ENCODE assay signal across 16 mouse cellular contexts in genomic region chr1:93159566-93160500, GRCm38 (mm10). TPM values are rescaled to one million over a fixed set of nuclear protein-coding genes. Genes with fewer than 3 reads are reported as not detected.
DNase-seq lines count a peak whose midpoint lies in the region; ATAC-seq lines count a peak whose summit lies in the region.
"Had no signal": no experiment of that assay in that cellular context is flagged by ENCODE, and none has a peak within 500 bp of the region (broad histone marks: within the 10 kb centered on the region; RNA-seq: fewer than 3 reads in every experiment).

No protein-coding gene starts in this region.

- DNase-seq in midbrain, embryonic 11.5 days (ENCODE audit: low spot score, missing footprints) = peak; percentile 72
- no peak for DNase-seq in midbrain, embryonic 14.5 days
- DNase-seq in lung, adult 18-20 months = peak; percentile 86 to 92
- DNase-seq in layer of hippocampus, postnatal 25 days (ENCODE audit: extremely low spot score in 1 of 2, low spot score in 1 of 2) = no peak
- no peak for DNase-seq in retina, embryonic 14.5 days (ENCODE audit: low spot score)
- no peak for DNase-seq in T-cell, adult 2 months (ENCODE audit: low spot score)
- DNase-seq: right cerebral cortex, postnatal 14 days; thymus, adult 2 months had no signal

- no peak for ATAC-seq in midbrain, embryonic 11.5 days (ENCODE audit: low FRiP score)
- ATAC-seq in midbrain, embryonic 14.5 days (ENCODE audit: low FRiP score, low TSS enrichment) = no peak
- ATAC-seq in embryonic facial prominence, embryonic 15.5 days (ENCODE audit: insufficient number of reproducible peaks, low FRiP score, low TSS enrichment, low read depth) = no peak; the same call in none of the 2 replicates
- ATAC-seq in stomach, embryonic 16.5 days (ENCODE audit: insufficient read depth, low FRiP score) = peak; percentile 46; the same call in 1 of the 2 replicates
- ATAC-seq: activated CD4-positive, CD25-positive, alpha-beta regulatory T cell, adult 4 months; inflammation-experienced regulatory T-cells, adult 6 months had no signal

- no peak overlapping the region for H3K27ac ChIP-seq in midbrain, embryonic 11.5 days (ENCODE audit: low read depth, low read length)
- H3K27ac ChIP-seq in midbrain, embryonic 14.5 days (replicated peaks; ENCODE audit: low read depth, low read length) = no peak overlapping the region
- H3K27ac ChIP-seq in embryonic facial prominence, embryonic 15.5 days (replicated peaks) = peak overlapping the region; percentile 56
- peak overlapping the region; percentile 88 for H3K27ac ChIP-seq in stomach, embryonic 16.5 days (ENCODE audit: low read length)
- H3K27ac ChIP-seq: heart, embryonic 15.5 days; neural tube, embryonic 12.5 days had no signal

- H3K9ac ChIP-seq in midbrain, embryonic 11.5 days (ENCODE audit: low read length) = no peak overlapping the region
- no peak overlapping the region for H3K9ac ChIP-seq in midbrain, embryonic 14.5 days (replicated peaks; ENCODE audit: low read length)
- H3K9ac ChIP-seq in embryonic facial prominence, embryonic 15.5 days = no peak overlapping the region
- H3K9ac ChIP-seq in stomach, embryonic 16.5 days (ENCODE audit: low read length) = peak overlapping the region; percentile 54
- H3K9ac ChIP-seq: heart, embryonic 15.5 days; neural tube, embryonic 12.5 days had no signal

- no peaks in the 10 kb centered on the region for H3K9me3 ChIP-seq in midbrain, embryonic 11.5 days (ENCODE audit: control insufficient read depth, low read length)
- H3K9me3 ChIP-seq in midbrain, embryonic 14.5 days (ENCODE audit: control insufficient read depth, low read length) = no peaks in the 10 kb centered on the region
- H3K9me3 ChIP-seq in embryonic facial prominence, embryonic 15.5 days (replicated peaks) = no peaks in the 10 kb centered on the region
- no peaks in the 10 kb centered on the region for H3K9me3 ChIP-seq in stomach, embryonic 16.5 days (replicated peaks; ENCODE audit: control insufficient read depth, low read length)
- H3K9me3 ChIP-seq: heart, embryonic 15.5 days; neural tube, embryonic 12.5 days had no signal

- WGBS in midbrain, embryonic 11.5 days = 86% methylated on average over 21 of the region's 21 CpGs
- 89% methylated on average over 21 of the region's 21 CpGs for WGBS in midbrain, embryonic 14.5 days
- 69% methylated on average over 21 of the region's 21 CpGs for WGBS in embryonic facial prominence, embryonic 15.5 days
- 68% methylated on average over 21 of the region's 21 CpGs for WGBS in stomach, embryonic 16.5 days

- no peak overlapping the region for H3K4me2 ChIP-seq in midbrain, embryonic 11.5 days
- H3K4me2 ChIP-seq in midbrain, embryonic 14.5 days (ENCODE audit: low read length) = no peak overlapping the region
- no peak overlapping the region for H3K4me2 ChIP-seq in embryonic facial prominence, embryonic 15.5 days (replicated peaks)
- peak overlapping the region; percentile 37 for H3K4me2 ChIP-seq in stomach, embryonic 16.5 days (ENCODE audit: low read depth, low read length)
- H3K4me2 ChIP-seq: heart, embryonic 15.5 days; neural tube, embryonic 12.5 days had no signal

- H3K4me1 ChIP-seq in midbrain, embryonic 11.5 days (ENCODE audit: control insufficient read depth, insufficient read depth, low read length) = no peaks in the 10 kb centered on the region
- no peaks in the 10 kb centered on the region for H3K4me1 ChIP-seq in midbrain, embryonic 14.5 days (ENCODE audit: control insufficient read depth, insufficient read depth, low read length)
- peaks cover 21% of the 10 kb centered on the region; the same call in 1 of the 2 replicates for H3K4me1 ChIP-seq in embryonic facial prominence, embryonic 15.5 days
- no peaks in the 10 kb centered on the region; the same call in 1 of the 2 replicates for H3K4me1 ChIP-seq in stomach, embryonic 16.5 days (ENCODE audit: control insufficient read depth, insufficient read depth, low read length)
- H3K4me1 ChIP-seq: heart, embryonic 15.5 days; neural tube, embryonic 12.5 days had no signal

- H3K36me3 ChIP-seq in midbrain, embryonic 11.5 days (ENCODE audit: control insufficient read depth, insufficient read depth, low read length) = no peaks in the 10 kb centered on the region
- no peaks in the 10 kb centered on the region for H3K36me3 ChIP-seq in midbrain, embryonic 14.5 days (ENCODE audit: control insufficient read depth, insufficient read depth, low read length)
- H3K36me3 ChIP-seq in embryonic facial prominence, embryonic 15.5 days = no peaks in the 10 kb centered on the region
- H3K36me3 ChIP-seq in stomach, embryonic 16.5 days (ENCODE audit: control insufficient read depth, insufficient read depth, low read length) = no peaks in the 10 kb centered on the region
- H3K36me3 ChIP-seq: heart, embryonic 15.5 days; neural tube, embryonic 12.5 days had no signal

- H3K4me3 ChIP-seq in midbrain, embryonic 11.5 days (ENCODE audit: low read depth, low read length) = no peak overlapping the region
- H3K4me3 ChIP-seq in midbrain, embryonic 14.5 days (replicated peaks; ENCODE audit: low read depth, low read length) = no peak overlapping the region
- 0 out of 2 replicates have a peak overlapping the region, but pooled peaks have one; percentile 2 for H3K4me3 ChIP-seq in embryonic facial prominence, embryonic 15.5 days (replicated peaks)
- H3K4me3 ChIP-seq in stomach, embryonic 16.5 days (replicated peaks; ENCODE audit: low read length) = peak overlapping the region; percentile 30
- H3K4me3 ChIP-seq: heart, embryonic 15.5 days; neural tube, embryonic 12.5 days had no signal

- H3K27me3 ChIP-seq in midbrain, embryonic 11.5 days (ENCODE audit: control insufficient read depth, insufficient read depth, low read length) = no peaks in the 10 kb centered on the region
- no peaks in the 10 kb centered on the region for H3K27me3 ChIP-seq in midbrain, embryonic 14.5 days (ENCODE audit: control insufficient read depth, insufficient read depth, low read length)
- H3K27me3 ChIP-seq in embryonic facial prominence, embryonic 15.5 days = no peaks in the 10 kb centered on the region
- H3K27me3 ChIP-seq in stomach, embryonic 16.5 days (ENCODE audit: control insufficient read depth, insufficient read depth, low read length) = no peaks in the 10 kb centered on the region
- H3K27me3 ChIP-seq: neural tube, embryonic 12.5 days had no signal

RNA-seq across cellular contexts. Expression of gene 2310007B03Rik, which starts 0.9 kb away (rescaled TPM):
- polyA plus RNA-seq in midbrain, embryonic 11.5 days (2014; fragmentation: Nextera tagmentation; extraction: Ambion mirVana) = 0.22 and 0.34 TPM in 2 replicates
- polyA plus RNA-seq in midbrain, embryonic 14.5 days (2014; fragmentation: Nextera tagmentation; extraction: Ambion mirVana) = not detected in 2 replicates
- 18.3 and 21.8 TPM in 2 replicates for polyA plus RNA-seq in embryonic facial prominence, embryonic 15.5 days (2015; fragmentation: Nextera tagmentation; extraction: Ambion mirVana)
- polyA plus RNA-seq in stomach, embryonic 16.5 days (2015; fragmentation: Nextera tagmentation; extraction: Ambion mirVana) = 17.7 and 32.8 TPM in 2 replicates
- total RNA-seq in layer of hippocampus, postnatal 25 days (2021) = not detected
- total RNA-seq: megakaryocyte-erythroid progenitor cell, adult 5-6 weeks had no signal
- polyA plus RNA-seq: activated CD4-positive, CD25-positive, alpha-beta regulatory T cell, adult 4 months; inflammation-experienced regulatory T-cells, adult 6 months had no signal

RNA-seq across cellular contexts. Expression of gene Crocc2, which starts 8.7 kb away (rescaled TPM):
- polyA plus RNA-seq in midbrain, embryonic 11.5 days (2014; fragmentation: Nextera tagmentation; extraction: Ambion mirVana) = 0.11 TPM in 2 replicates
- 0.05 and 0.09 TPM in 2 replicates for polyA plus RNA-seq in midbrain, embryonic 14.5 days (2014; fragmentation: Nextera tagmentation; extraction: Ambion mirVana)
- polyA plus RNA-seq in embryonic facial prominence, embryonic 15.5 days (2015; fragmentation: Nextera tagmentation; extraction: Ambion mirVana) = 2.8 and 5.8 TPM in 2 replicates
- polyA plus RNA-seq in stomach, embryonic 16.5 days (2015; fragmentation: Nextera tagmentation; extraction: Ambion mirVana) = 0.18 and 0.24 TPM in 2 replicates
- total RNA-seq in layer of hippocampus, postnatal 25 days (2021) = under 1 TPM; 0.17 to 0.35 TPM
- total RNA-seq: megakaryocyte-erythroid progenitor cell, adult 5-6 weeks had no signal
- polyA plus RNA-seq: activated CD4-positive, CD25-positive, alpha-beta regulatory T cell, adult 4 months; inflammation-experienced regulatory T-cells, adult 6 months had no signal

RNA-seq across cellular contexts. Expression of gene Agxt, which starts 24.8 kb away (rescaled TPM):
- not detected in 2 replicates for polyA plus RNA-seq in midbrain, embryonic 11.5 days (2014; fragmentation: Nextera tagmentation; extraction: Ambion mirVana)
- not detected in 2 replicates for polyA plus RNA-seq in midbrain, embryonic 14.5 days (2014; fragmentation: Nextera tagmentation; extraction: Ambion mirVana)
- polyA plus RNA-seq in embryonic facial prominence, embryonic 15.5 days (2015; fragmentation: Nextera tagmentation; extraction: Ambion mirVana) = 0.11 TPM in 1 of 2 replicates, not detected in the other
- polyA plus RNA-seq in stomach, embryonic 16.5 days (2015; fragmentation: Nextera tagmentation; extraction: Ambion mirVana) = 0.47 and 0.53 TPM in 2 replicates
- not detected for total RNA-seq in layer of hippocampus, postnatal 25 days (2021)
- total RNA-seq: megakaryocyte-erythroid progenitor cell, adult 5-6 weeks had no signal
- polyA plus RNA-seq: activated CD4-positive, CD25-positive, alpha-beta regulatory T cell, adult 4 months; heart, embryonic 15.5 days; inflammation-experienced regulatory T-cells, adult 6 months; limb, embryonic 11.5 days; neural tube, embryonic 12.5 days had no signal

RNA-seq across cellular contexts. Expression of gene Kif1a, which starts 58.1 kb away (rescaled TPM):
- polyA plus RNA-seq in midbrain, embryonic 11.5 days (2014; fragmentation: Nextera tagmentation; extraction: Ambion mirVana) = 51.0 and 59.6 TPM in 2 replicates
- polyA plus RNA-seq in midbrain, embryonic 14.5 days (2014; fragmentation: Nextera tagmentation; extraction: Ambion mirVana) = 228 and 350 TPM in 2 replicates
- 26.8 and 32.7 TPM in 2 replicates for polyA plus RNA-seq in embryonic facial prominence, embryonic 15.5 days (2015; fragmentation: Nextera tagmentation; extraction: Ambion mirVana)
- 10.6 and 16.5 TPM in 2 replicates for polyA plus RNA-seq in stomach, embryonic 16.5 days (2015; fragmentation: Nextera tagmentation; extraction: Ambion mirVana)
- total RNA-seq in layer of hippocampus, postnatal 25 days (2021) = 100 to 1,000 TPM; 592 to 639 TPM
- total RNA-seq: megakaryocyte-erythroid progenitor cell, adult 5-6 weeks had no signal
- polyA plus RNA-seq: activated CD4-positive, CD25-positive, alpha-beta regulatory T cell, adult 4 months; inflammation-experienced regulatory T-cells, adult 6 months had no signal

Comparison
In these comparisons a context has a peak if more than half of its experiments do, and no peak if none do; other contexts are left out.
1. DNase-seq: peak in midbrain, embryonic 11.5 days (single experiment) and lung, adult 18-20 months (2 of 2); none in midbrain, embryonic 14.5 days (single experiment), layer of hippocampus, postnatal 25 days (0 of 2), retina, embryonic 14.5 days (single experiment) and T-cell, adult 2 months (single experiment).
2. H3K27ac ChIP-seq: peak in embryonic facial prominence, embryonic 15.5 days (single experiment) and stomach, embryonic 16.5 days (single experiment); none in midbrain, embryonic 11.5 days (single experiment) and midbrain, embryonic 14.5 days (single experiment).
3. H3K4me3 ChIP-seq: peak in embryonic facial prominence, embryonic 15.5 days (single experiment) and stomach, embryonic 16.5 days (single experiment); none in midbrain, embryonic 11.5 days (single experiment) and midbrain, embryonic 14.5 days (single experiment).
4. RNA of gene 2310007B03Rik, which starts 0.9 kb away (polyA plus RNA-seq): 18.3 to 21.8 TPM in embryonic facial prominence, embryonic 15.5 days and 17.7 to 32.8 TPM in stomach, embryonic 16.5 days; 0.22 to 0.34 TPM in midbrain, embryonic 11.5 days and not detected in midbrain, embryonic 14.5 days; every median in the first group is over 10 times any median in the second.